Mouse (Mus musculus) G1E (cell line): ENCODE measurements at regions not wholly inside any gene's neighbourhood (a gene's known extent, or its start where the extent isn't known, plus 50 kb on each side); places are given as distances from the start of the nearest gene placed in this dataset.

Experiments
- CTCF ChIP-seq: IDR thresholded peaks from 2 replicates; pipeline ENCODE4 v1.5.1; 2012; ENCODE audit warnings: low read depth, low read length, inconsistent platforms, mixed read lengths
- GATA1 ChIP-seq: IDR thresholded peaks from 2 replicates; pipeline ENCODE4 v1.6.1; 2012; ENCODE audit warnings: borderline replicate concordance, low read length, inconsistent platforms, mixed read lengths
- POLR2AphosphoS5 ChIP-seq: IDR thresholded peaks from 2 replicates; pipeline ENCODE4 v1.6.1; 2012; ENCODE audit warnings: low read depth, low read length, inconsistent platforms; ENCODE audit not compliant: insufficient replicate concordance

- TF ChIP-seq POLR2AphosphoS5: no peak
- no peak for TF ChIP-seq GATA1
- no peak for TF ChIP-seq CTCF
These were observed 122.9 kb upstream of the Smad3 start for GRCm38 (mm10) chr9:63880487-63881260.
